Mouse (Mus musculus): ENCODE measurements around the gene 4930518I15Rik. TPM values are rescaled to one million over a fixed set of nuclear protein-coding genes. Genes with fewer than 3 reads are reported as not detected.

The 4930518I15Rik gene
- polyA plus RNA-seq, 1 experiment from 2014 or later, result 2.4 TPM

DNA sequence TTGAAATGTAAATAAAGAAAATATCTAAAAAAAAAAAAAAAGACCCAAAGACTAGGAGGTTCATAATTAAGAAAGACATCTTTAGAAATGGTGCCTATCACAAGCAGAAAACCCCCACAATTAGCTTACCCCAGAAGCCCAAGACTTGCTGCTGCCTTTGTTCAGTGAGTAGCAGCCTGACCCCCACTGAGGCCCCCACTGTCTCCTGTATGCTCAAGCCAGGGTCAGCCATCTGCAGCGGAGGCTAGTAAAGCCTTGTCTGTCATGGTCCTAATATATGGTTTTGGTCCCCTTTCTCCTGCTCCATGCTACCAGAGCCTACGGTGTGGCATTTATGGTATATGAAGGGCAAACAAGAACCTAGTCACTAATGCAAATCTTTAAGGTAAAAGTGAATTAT lies 43.6 kb upstream of the 4930518I15Rik start:
- Histone ChIP-seq H3K9me3 (ENCODE audit: control insufficient read depth, low read length) (no peaks in the 10 kb centered on the region), H3K4me1 (replicated peaks; ENCODE audit: control insufficient read depth, insufficient read depth) (no peaks in the 10 kb centered on the region), H3K4me3 (ENCODE audit: low read depth, low read length) (no peak overlapping the region), H3K27me3 (ENCODE audit: control insufficient read depth, insufficient read depth, low read length) (no peaks in the 10 kb centered on the region), H3K36me3 (ENCODE audit: control insufficient read depth, insufficient read depth, low read length) (no peaks in the 10 kb centered on the region), H3K4me2 (replicated peaks; ENCODE audit: low read depth) (no peak overlapping the region), H3K27ac (replicated peaks) (no peak overlapping the region), H3K9ac (ENCODE audit: low read length) (no peak overlapping the region)
- WGBS, result 88% methylated on average over 2 of the region's 2 CpGs
- DNase-seq (ENCODE audit: low spot score) (no peak), ATAC-seq (ENCODE audit: low FRiP score, low TSS enrichment) (no peak)
- TF ChIP-seq CTCF (IDR thresholded peaks at IDR 0.05; ENCODE audit: low read depth) (no peak), EP300 (optimal IDR thresholded peaks at IDR 0.05) (no peak)

GRCm38 (mm10) chr2:156899184-156899583 lies 41.4 kb upstream of the 4930518I15Rik start:
- no peak overlapping the region for H3K4me2 ChIP-seq (replicated peaks; ENCODE audit: low read depth)
- H3K4me1 ChIP-seq (replicated peaks; ENCODE audit: control insufficient read depth, insufficient read depth), result no peaks in the 10 kb centered on the region
- TF ChIP-seq EP300 (optimal IDR thresholded peaks at IDR 0.05), result no peak
- TF ChIP-seq CTCF (IDR thresholded peaks at IDR 0.05; ENCODE audit: low read depth), result no peak
- no peak for DNase-seq (ENCODE audit: low spot score)
- no peaks in the 10 kb centered on the region for H3K27me3 ChIP-seq (ENCODE audit: control insufficient read depth, insufficient read depth, low read length)
- H3K9ac ChIP-seq (ENCODE audit: low read length), result no peak overlapping the region
- no peak overlapping the region for H3K4me3 ChIP-seq (ENCODE audit: low read depth, low read length)
- H3K36me3 ChIP-seq (ENCODE audit: control insufficient read depth, insufficient read depth, low read length), result no peaks in the 10 kb centered on the region
- ATAC-seq (ENCODE audit: low FRiP score, low TSS enrichment), result no peak
- WGBS, result 71% methylated on average over 4 of the region's 4 CpGs
- H3K27ac ChIP-seq (replicated peaks), result no peak overlapping the region
- H3K9me3 ChIP-seq (ENCODE audit: control insufficient read depth, low read length), result no peaks in the 10 kb centered on the region

DNA sequence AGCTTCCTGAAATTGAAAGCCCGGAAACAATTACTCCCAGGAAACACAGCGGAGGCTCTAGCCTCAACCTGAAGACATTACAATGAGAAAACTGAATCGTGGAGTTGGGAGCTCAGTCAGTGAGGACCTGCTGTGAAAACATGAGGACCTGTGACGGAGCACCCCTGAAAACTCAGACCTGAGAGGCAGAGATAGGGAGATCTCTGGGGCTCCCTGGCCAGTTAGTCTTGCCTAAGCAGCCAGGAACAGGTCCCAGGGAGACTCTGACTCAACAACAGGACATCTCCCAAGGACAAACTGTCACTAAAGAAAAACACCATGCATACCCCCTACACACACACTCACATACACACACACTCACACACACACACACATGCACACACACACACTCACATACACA lies 40.6 kb upstream of the 4930518I15Rik start:
- Histone ChIP-seq H3K9me3 (ENCODE audit: control insufficient read depth, low read length) (no peaks in the 10 kb centered on the region), H3K4me3 (ENCODE audit: low read depth, low read length) (no peak overlapping the region), H3K27ac (replicated peaks) (no peak overlapping the region), H3K4me1 (replicated peaks; ENCODE audit: control insufficient read depth, insufficient read depth) (no peaks in the 10 kb centered on the region), H3K36me3 (ENCODE audit: control insufficient read depth, insufficient read depth, low read length) (no peaks in the 10 kb centered on the region), H3K9ac (ENCODE audit: low read length) (no peak overlapping the region), H3K27me3 (ENCODE audit: control insufficient read depth, insufficient read depth, low read length) (no peaks in the 10 kb centered on the region), H3K4me2 (replicated peaks; ENCODE audit: low read depth) (no peak overlapping the region)
- 59% methylated on average over 4 of the region's 4 CpGs for WGBS
- TF ChIP-seq EP300 (optimal IDR thresholded peaks at IDR 0.05) (no peak), CTCF (IDR thresholded peaks at IDR 0.05; ENCODE audit: low read depth) (no peak)
- no peak for ATAC-seq (ENCODE audit: low FRiP score, low TSS enrichment)
- no peak for DNase-seq (ENCODE audit: low spot score)

DNA sequence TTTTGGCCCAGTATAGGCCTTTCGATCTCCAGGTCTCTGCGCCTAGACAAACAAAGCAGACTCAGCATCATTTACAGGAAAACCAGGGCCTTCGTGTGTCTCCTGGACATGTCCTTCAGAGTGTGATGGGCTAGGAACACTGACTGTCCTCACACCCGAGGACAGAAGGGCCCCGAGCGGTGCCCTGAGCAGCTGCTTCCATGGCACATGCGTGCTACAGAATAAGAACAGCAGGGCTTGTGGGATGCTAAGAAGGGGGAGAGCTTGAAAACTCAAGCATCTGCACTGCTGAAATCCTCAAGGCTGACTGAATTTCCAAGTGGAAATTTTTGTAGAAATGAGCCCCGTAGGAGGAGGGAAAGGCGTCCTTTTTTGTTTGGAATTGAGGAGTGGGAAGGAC lies 39.3 kb upstream of the 4930518I15Rik start:
- H3K9me3 ChIP-seq (ENCODE audit: control insufficient read depth, low read length), result no peaks in the 10 kb centered on the region
- H3K27me3 ChIP-seq (ENCODE audit: control insufficient read depth, insufficient read depth, low read length), result no peaks in the 10 kb centered on the region
- 81% methylated on average over 9 of the region's 9 CpGs for WGBS
- no peaks in the 10 kb centered on the region for H3K36me3 ChIP-seq (ENCODE audit: control insufficient read depth, insufficient read depth, low read length)
- H3K9ac ChIP-seq (ENCODE audit: low read length), result no peak overlapping the region
- no peak for ATAC-seq (ENCODE audit: low FRiP score, low TSS enrichment)
- no peak overlapping the region for H3K4me3 ChIP-seq (ENCODE audit: low read depth, low read length)
- no peaks in the 10 kb centered on the region for H3K4me1 ChIP-seq (replicated peaks; ENCODE audit: control insufficient read depth, insufficient read depth)
- no peak overlapping the region for H3K27ac ChIP-seq (replicated peaks)
- DNase-seq (ENCODE audit: low spot score), result no peak
- no peak for TF ChIP-seq EP300 (optimal IDR thresholded peaks at IDR 0.05)
- no peak overlapping the region for H3K4me2 ChIP-seq (replicated peaks; ENCODE audit: low read depth)

- Histone ChIP-seq H3K4me3 (ENCODE audit: low read depth, low read length) (no peak overlapping the region), H3K27ac (replicated peaks) (no peak overlapping the region), H3K9ac (ENCODE audit: low read length) (no peak overlapping the region), H3K9me3 (ENCODE audit: control insufficient read depth, low read length) (no peaks in the 10 kb centered on the region), H3K4me1 (replicated peaks; ENCODE audit: control insufficient read depth, insufficient read depth) (no peaks in the 10 kb centered on the region), H3K36me3 (ENCODE audit: control insufficient read depth, insufficient read depth, low read length) (no peaks in the 10 kb centered on the region), H3K27me3 (ENCODE audit: control insufficient read depth, insufficient read depth, low read length) (no peaks in the 10 kb centered on the region), H3K4me2 (replicated peaks; ENCODE audit: low read depth) (no peak overlapping the region)
- TF ChIP-seq EP300 (optimal IDR thresholded peaks at IDR 0.05) (no peak), CTCF (IDR thresholded peaks at IDR 0.05; ENCODE audit: low read depth) (no peak)
- DNase-seq (ENCODE audit: low spot score), result no peak
- ATAC-seq (ENCODE audit: low FRiP score, low TSS enrichment), result no peak
- 65% methylated on average over 9 of the region's 9 CpGs for WGBS
Observed at GRCm38 (mm10) chr2:156896384-156896914, 38.7 kb upstream of the 4930518I15Rik start.

DNA sequence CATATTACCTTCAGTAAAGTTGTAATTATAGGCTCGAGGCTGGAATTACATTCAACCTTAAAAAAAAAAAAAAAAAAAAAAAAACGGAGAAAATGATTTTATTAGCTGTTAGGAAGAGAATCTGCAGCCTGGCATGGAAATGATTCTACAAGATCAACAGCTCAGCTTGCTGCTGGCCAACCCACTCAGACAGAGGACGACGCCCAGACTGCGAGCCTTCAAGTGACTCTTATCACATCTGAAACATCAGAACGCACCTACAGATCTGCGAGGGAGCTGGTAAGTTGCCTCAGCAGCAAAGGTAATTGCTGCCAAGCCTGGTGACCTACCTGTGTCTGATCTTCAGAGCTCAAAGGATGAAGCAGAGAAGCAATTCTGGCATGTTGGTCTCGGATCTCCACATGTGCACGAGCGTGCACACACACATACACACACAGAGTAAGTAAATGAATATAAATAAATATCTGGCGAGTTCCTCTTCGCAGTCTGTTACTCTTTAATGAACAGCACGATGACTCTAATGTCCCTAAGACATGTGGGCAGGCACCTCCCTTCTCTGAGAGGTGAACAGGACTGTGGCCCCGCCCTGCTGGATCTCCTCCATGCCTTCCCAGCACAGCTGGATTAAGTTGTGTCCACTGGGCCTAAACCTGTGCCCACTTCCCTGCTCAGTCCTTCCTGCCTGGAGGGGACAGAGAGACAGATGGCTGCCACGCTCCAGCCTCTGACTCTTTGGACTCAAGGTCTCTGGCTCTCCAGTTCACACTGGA lies 36.9 kb upstream of the 4930518I15Rik start:
- ATAC-seq (ENCODE audit: low FRiP score, low TSS enrichment) (no peak), DNase-seq (ENCODE audit: low spot score) (no peak)
- 62% methylated on average over 15 of the region's 15 CpGs for WGBS
- H3K36me3 ChIP-seq (ENCODE audit: control insufficient read depth, insufficient read depth, low read length), result no peaks in the 10 kb centered on the region
- no peaks in the 10 kb centered on the region for H3K9me3 ChIP-seq (ENCODE audit: control insufficient read depth, low read length)
- no peaks in the 10 kb centered on the region for H3K4me1 ChIP-seq (replicated peaks; ENCODE audit: control insufficient read depth, insufficient read depth)
- no peak overlapping the region for H3K9ac ChIP-seq (ENCODE audit: low read length)
- H3K4me3 ChIP-seq (ENCODE audit: low read depth, low read length), result no peak overlapping the region
- no peak overlapping the region for H3K27ac ChIP-seq (replicated peaks)
- H3K27me3 ChIP-seq (ENCODE audit: control insufficient read depth, insufficient read depth, low read length), result no peaks in the 10 kb centered on the region
- TF ChIP-seq CTCF (IDR thresholded peaks at IDR 0.05; ENCODE audit: low read depth), result no peak
- TF ChIP-seq EP300 (optimal IDR thresholded peaks at IDR 0.05), result no peak
- H3K4me2 ChIP-seq (replicated peaks; ENCODE audit: low read depth), result no peak overlapping the region
